Mouse (Mus musculus) liver, embryonic 15.5 days (tissue): ENCODE data around the gene Cacna1d. TPM values are rescaled to one million over a fixed set of nuclear protein-coding genes. Genes with fewer than 3 reads are reported as not detected.

ENCODE experiments used
- ATAC-seq: fragments of 200-750 bp; cut with Nextera tagmentation; 2 replicates; pipeline ENCODE4 v1.8.0; 2017; ENCODE audit warnings: moderate number of reproducible peaks, mild to moderate bottlenecking, moderate library complexity; ENCODE audit not compliant: insufficient read depth
- H3K27ac ChIP-seq: fragments of 300-500 bp; sonication (generic); replicated peaks from 2 replicates; pipeline ENCODE4 v1.5.1; 2015; ENCODE audit warnings: mild to moderate bottlenecking, inconsistent platforms
- H3K27me3 ChIP-seq: fragments of 300-500 bp; sonication (generic); 2 replicates; pipeline ENCODE4 v1.6.1; 2015; ENCODE audit warnings: mild to moderate bottlenecking, inconsistent platforms
- H3K36me3 ChIP-seq: fragments of 300-500 bp; sonication (generic); replicated peaks from 2 replicates; pipeline ENCODE4 v1.6.1; 2015; ENCODE audit warnings: moderate library complexity, mild to moderate bottlenecking, inconsistent platforms
- H3K4me1 ChIP-seq: fragments of 300-500 bp; sonication (generic); replicated peaks from 2 replicates; pipeline ENCODE4 v1.6.1; 2015; ENCODE audit warnings: inconsistent platforms
- H3K4me2 ChIP-seq: fragments of 300-500 bp; sonication (generic); 2 replicates; pipeline ENCODE4 v1.6.1; 2015; ENCODE audit warnings: moderate library complexity, mild to moderate bottlenecking, inconsistent platforms
- H3K4me3 ChIP-seq: fragments of 300-500 bp; sonication (generic); replicated peaks from 2 replicates; pipeline ENCODE4 v1.5.1; 2015; ENCODE audit warnings: mild to moderate bottlenecking, inconsistent platforms
- H3K9ac ChIP-seq: fragments of 300-500 bp; sonication (generic); 2 replicates; pipeline ENCODE4 v1.6.1; 2015; ENCODE audit warnings: moderate library complexity, mild to moderate bottlenecking, inconsistent platforms
- H3K9me3 ChIP-seq: fragments of 300-500 bp; sonication (generic); replicated peaks from 2 replicates; pipeline ENCODE4 v1.6.1; 2016; ENCODE audit warnings: inconsistent platforms
- WGBS: fragments of 180-500 bp; shearing (Covaris S2); methylation state at CpG from one replicate; pipeline ENCODE4 v1.1.7; 2015; ENCODE audit warnings: mixed read lengths; ENCODE audit not compliant: insufficient replicate concordance; 5-methylcytosine and 5-hydroxymethylcytosine counted together
- polyA plus RNA-seq: library from polyadenylated mRNA; unstranded; fragments of >200 nt; fragmentation: Nextera tagmentation; extraction: Ambion mirVana; gene quantifications from 2 replicates; pipeline ENCODE4 v1.2.1, GENCODE M21; 2015

Cacna1d gene
- polyA plus RNA-seq, 1 experiment from 2014 or later = 0.17 TPM

GRCm38 (mm10) chr14:30257626-30258025, 233.6 kb downstream of the Cacna1d start:
- no peaks in the 10 kb centered on the region for H3K36me3 ChIP-seq
- H3K4me2 ChIP-seq = no peak overlapping the region
- no peak overlapping the region for H3K9ac ChIP-seq
- H3K4me1 ChIP-seq = peaks cover 18% of the 10 kb centered on the region
- peaks cover 8% of the 10 kb centered on the region; the same call in 1 of the 2 replicates for H3K27me3 ChIP-seq
- H3K4me3 ChIP-seq = no peak overlapping the region
- ATAC-seq = no peak
- WGBS = 45% methylated on average over 4 of the region's 4 CpGs
- no peak overlapping the region for H3K27ac ChIP-seq
- no peaks in the 10 kb centered on the region for H3K9me3 ChIP-seq

DNA sequence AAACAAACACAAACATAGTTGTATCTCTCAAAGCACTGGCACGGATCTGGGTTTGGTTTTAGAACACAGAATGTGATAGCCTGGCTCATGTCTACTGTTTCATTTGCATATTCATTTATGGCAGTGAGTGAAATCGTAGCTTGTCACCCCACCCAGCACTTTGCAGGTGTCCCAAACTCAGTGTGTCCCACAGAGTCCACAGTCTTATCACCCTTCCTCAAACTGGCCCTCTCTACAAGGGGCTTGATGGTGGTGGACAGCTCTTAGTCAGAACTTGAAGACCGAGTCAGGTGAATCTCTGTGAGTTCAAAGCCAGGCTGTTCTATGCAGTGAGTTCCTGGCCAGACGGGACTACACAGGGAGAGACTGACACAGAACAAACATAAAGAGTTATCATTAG, 234.8 kb downstream of the Cacna1d start:
- no peak overlapping the region for H3K4me2 ChIP-seq
- WGBS = 44% methylated on average over 4 of the region's 4 CpGs
- H3K9ac ChIP-seq = no peak overlapping the region
- H3K4me3 ChIP-seq = no peak overlapping the region
- no peaks in the 10 kb centered on the region for H3K9me3 ChIP-seq
- no peak for ATAC-seq
- peaks cover 8% of the 10 kb centered on the region; the same call in 1 of the 2 replicates for H3K27me3 ChIP-seq
- H3K4me1 ChIP-seq = peaks cover 7% of the 10 kb centered on the region
- H3K36me3 ChIP-seq = no peaks in the 10 kb centered on the region
- no peak overlapping the region for H3K27ac ChIP-seq

GRCm38 (mm10) chr14:30255701-30256400, 235.4 kb downstream of the Cacna1d start:
- no peak for ATAC-seq
- H3K9ac ChIP-seq = no peak overlapping the region

DNA sequence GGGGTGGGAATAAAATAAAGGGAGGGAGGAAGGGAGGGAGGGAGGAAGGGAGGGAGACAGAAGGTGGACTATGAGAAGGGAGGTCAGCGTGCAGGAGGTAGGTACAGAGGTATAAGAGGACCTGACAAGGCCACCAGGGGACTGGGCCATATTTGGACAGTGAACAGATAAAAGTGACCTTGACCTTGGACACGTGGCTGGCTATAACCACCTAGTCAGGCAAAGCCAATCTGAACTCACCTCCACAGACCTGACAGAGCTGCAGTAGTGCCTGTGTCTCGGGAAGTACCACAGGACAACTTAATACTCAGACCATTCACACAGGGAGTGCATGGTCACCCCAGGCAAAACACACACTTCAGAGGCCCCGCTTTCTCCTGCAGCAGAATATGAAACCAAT, 236.5 kb downstream of the Cacna1d start:
- Histone ChIP-seq H3K4me3 (no peak overlapping the region), H3K9me3 (no peaks in the 10 kb centered on the region), H3K36me3 (no peaks in the 10 kb centered on the region), H3K27ac (no peak overlapping the region), H3K27me3 (peaks cover 8% of the 10 kb centered on the region; the same call in 1 of the 2 replicates), H3K4me1 (peaks cover 7% of the 10 kb centered on the region; the same call in 1 of the 2 replicates), H3K9ac (no peak overlapping the region), H3K4me2 (no peak overlapping the region)
- no peak for ATAC-seq
- WGBS = 57% methylated on average over 4 of the region's 4 CpGs

More at GRCm38 (mm10) chr14:30255701-30256400, 235.4 kb downstream of the Cacna1d start:
- Histone ChIP-seq H3K27me3 (peaks cover 8% of the 10 kb centered on the region; the same call in 1 of the 2 replicates), H3K9me3 (no peaks in the 10 kb centered on the region), H3K27ac (no peak overlapping the region), H3K4me1 (peaks cover 2% of the 10 kb centered on the region; the same call in 1 of the 2 replicates), H3K4me3 (no peak overlapping the region), H3K36me3 (no peaks in the 10 kb centered on the region), H3K4me2 (no peak overlapping the region)
- 64% methylated on average over 12 of the region's 12 CpGs for WGBS

- Histone ChIP-seq H3K36me3 (no peaks in the 10 kb centered on the region), H3K27ac (no peak overlapping the region), H3K4me2 (no peak overlapping the region), H3K4me1 (peaks cover 16% of the 10 kb centered on the region), H3K9me3 (no peaks in the 10 kb centered on the region), H3K4me3 (no peak overlapping the region), H3K27me3 (0 out of 2 replicates have a peak, but pooled peaks cover 4% of the 10 kb centered on the region), H3K9ac (no peak overlapping the region)
- WGBS = 44% methylated on average over 2 of the region's 2 CpGs
- no peak for ATAC-seq
Observed at GRCm38 (mm10) chr14:30252824-30253223, 238.4 kb downstream of the Cacna1d start.

GRCm38 (mm10) chr14:30251351-30251750, 239.9 kb downstream of the Cacna1d start:
- Histone ChIP-seq H3K4me1 (peaks cover 16% of the 10 kb centered on the region), H3K27ac (no peak overlapping the region), H3K9me3 (no peaks in the 10 kb centered on the region), H3K4me2 (no peak overlapping the region), H3K4me3 (no peak overlapping the region), H3K9ac (no peak overlapping the region), H3K36me3 (no peaks in the 10 kb centered on the region), H3K27me3 (0 out of 2 replicates have a peak, but pooled peaks cover 4% of the 10 kb centered on the region)
- no peak for ATAC-seq
- WGBS = 70% methylated on average over 5 of the region's 5 CpGs

DNA sequence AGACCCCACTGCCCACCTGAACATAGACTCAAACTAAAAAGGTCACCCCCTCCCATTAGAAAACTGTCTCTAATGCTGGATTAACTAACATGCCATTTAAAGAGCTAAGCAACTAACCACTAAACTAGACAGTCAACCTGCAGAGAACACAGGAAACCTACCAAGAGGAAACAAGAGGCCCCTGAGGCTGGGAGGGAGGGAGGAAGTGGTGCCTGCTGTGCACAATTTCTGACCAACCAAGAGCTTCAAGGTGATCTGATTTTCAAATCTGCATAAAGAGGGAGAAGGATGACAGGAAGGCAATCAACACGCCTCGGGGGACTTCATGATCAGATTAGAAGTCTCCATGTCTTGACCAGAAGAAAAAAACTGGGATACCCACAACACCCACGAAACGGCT, 241.7 kb downstream of the Cacna1d start:
- H3K27me3 ChIP-seq = no peaks in the 10 kb centered on the region
- no peaks in the 10 kb centered on the region for H3K36me3 ChIP-seq
- peaks cover 18% of the 10 kb centered on the region for H3K4me1 ChIP-seq
- ATAC-seq = no peak
- H3K9ac ChIP-seq = no peak overlapping the region
- 22% methylated on average over 4 of the region's 4 CpGs for WGBS
- H3K27ac ChIP-seq = no peak overlapping the region
- no peak overlapping the region; the same call in 1 of the 2 replicates for H3K4me2 ChIP-seq
- H3K4me3 ChIP-seq = no peak overlapping the region
- no peaks in the 10 kb centered on the region for H3K9me3 ChIP-seq

DNA sequence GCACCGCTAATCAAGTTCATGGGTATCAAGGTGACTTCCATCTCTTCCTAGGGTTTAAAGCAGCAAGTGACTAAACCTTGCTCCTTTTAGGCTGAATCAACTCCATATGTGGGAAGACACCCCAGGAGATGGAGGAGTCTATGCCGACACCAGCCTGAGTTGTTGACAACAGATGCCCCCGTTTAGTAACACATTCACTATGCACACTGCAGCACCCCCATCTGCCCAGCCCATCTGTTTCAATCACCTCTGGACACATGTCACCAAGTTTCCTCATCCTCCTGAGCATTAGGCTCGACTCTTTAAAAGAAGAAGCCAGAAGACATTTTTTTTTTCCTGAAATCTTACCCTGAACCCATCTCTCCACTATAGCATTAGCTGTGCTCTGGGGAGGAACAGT, 242.4 kb downstream of the Cacna1d start:
- Histone ChIP-seq H3K36me3 (no peaks in the 10 kb centered on the region), H3K4me3 (no peak overlapping the region), H3K27me3 (no peaks in the 10 kb centered on the region), H3K9me3 (no peaks in the 10 kb centered on the region), H3K4me2 (no peak overlapping the region), H3K9ac (no peak overlapping the region), H3K27ac (no peak overlapping the region), H3K4me1 (peaks cover 25% of the 10 kb centered on the region)
- ATAC-seq = no peak
- WGBS = 52% methylated on average over 4 of the region's 4 CpGs

DNA sequence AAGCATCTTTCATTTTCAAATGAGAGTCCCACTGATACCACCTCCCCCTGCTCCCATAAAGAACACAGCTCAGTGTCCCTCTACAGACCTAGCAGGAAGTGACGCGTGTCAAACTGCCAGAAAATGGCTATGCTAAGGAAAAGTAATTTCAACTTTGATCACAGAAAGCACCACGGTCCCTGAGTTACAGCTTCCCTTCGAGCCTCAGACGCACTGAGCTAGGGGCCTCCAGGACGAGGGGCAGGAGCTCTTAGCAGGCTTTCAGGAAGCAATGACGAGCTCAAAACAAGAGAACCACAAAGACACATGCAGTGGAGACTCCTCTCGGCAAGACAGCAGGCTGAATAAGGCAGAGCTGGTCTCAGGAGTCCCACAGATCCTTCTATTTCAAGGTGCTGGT, 243.1 kb downstream of the Cacna1d start:
- no peaks in the 10 kb centered on the region for H3K9me3 ChIP-seq
- H3K4me2 ChIP-seq = no peak overlapping the region
- no peaks in the 10 kb centered on the region for H3K27me3 ChIP-seq
- no peak overlapping the region for H3K9ac ChIP-seq
- no peak overlapping the region for H3K4me3 ChIP-seq
- no peaks in the 10 kb centered on the region for H3K36me3 ChIP-seq
- no peak for ATAC-seq
- peaks cover 32% of the 10 kb centered on the region for H3K4me1 ChIP-seq
- WGBS = 17% methylated on average over 8 of the region's 8 CpGs
- no peak overlapping the region for H3K27ac ChIP-seq

- 50% methylated on average over 4 of the region's 4 CpGs for WGBS
- no peak overlapping the region for H3K9ac ChIP-seq
- ATAC-seq = no peak
Observed at GRCm38 (mm10) chr14:30247606-30248005, 243.6 kb downstream of the Cacna1d start.

DNA sequence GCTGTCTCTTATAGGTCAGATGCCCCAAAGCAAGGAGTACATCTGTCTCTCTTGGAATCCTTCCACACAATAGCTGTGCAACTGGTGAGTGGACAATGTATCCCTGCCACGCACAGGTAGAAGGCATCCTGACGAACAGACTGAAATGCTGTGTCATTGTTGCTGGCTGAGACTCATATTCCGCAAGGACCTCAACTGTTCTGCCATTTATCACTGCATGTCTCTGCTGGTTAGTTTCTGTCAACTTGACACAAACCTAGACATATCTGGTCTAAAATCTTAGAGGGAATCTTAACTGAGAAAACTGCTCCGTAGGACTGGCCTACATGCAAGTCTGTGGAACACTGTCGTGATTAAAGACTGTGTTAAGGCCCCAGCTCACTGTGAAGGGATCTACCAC, 246.5 kb downstream of the Cacna1d start:
- no peak overlapping the region for H3K4me3 ChIP-seq
- no peak overlapping the region for H3K9ac ChIP-seq
- no peak for ATAC-seq
- no peaks in the 10 kb centered on the region for H3K36me3 ChIP-seq
- H3K9me3 ChIP-seq = no peaks in the 10 kb centered on the region
- WGBS = 64% methylated on average over 5 of the region's 5 CpGs
- no peak overlapping the region for H3K4me2 ChIP-seq
- H3K27me3 ChIP-seq = no peaks in the 10 kb centered on the region
- no peak overlapping the region for H3K27ac ChIP-seq
- peaks cover 52% of the 10 kb centered on the region for H3K4me1 ChIP-seq

More at GRCm38 (mm10) chr14:30247606-30248005, 243.6 kb downstream of the Cacna1d start:
- peaks cover 37% of the 10 kb centered on the region for H3K4me1 ChIP-seq
- H3K27me3 ChIP-seq = no peaks in the 10 kb centered on the region
- H3K4me3 ChIP-seq = no peak overlapping the region
- no peaks in the 10 kb centered on the region for H3K36me3 ChIP-seq
- no peaks in the 10 kb centered on the region for H3K9me3 ChIP-seq
- no peak overlapping the region for H3K4me2 ChIP-seq
- no peak overlapping the region for H3K27ac ChIP-seq
